Mouse (Mus musculus): ENCODE results near the gene Ppp1r3e.

The Ppp1r3e gene

GRCm38 (mm10) chr14:54877048-54877715 lies at the start of gene Ppp1r3e:
Gene Ppp1r3e (minus strand): TSS chr14:54877550.
- DNase-seq (ENCODE audit: extremely low spot score, low read depth, low spot score): no peak

GRCm38 (mm10) chr14:54926401-54927158 lies 49.2 kb upstream of the Ppp1r3e start:
- DNase-seq (ENCODE audit: extremely low spot score, low read depth, low spot score): no peak

- DNase-seq (ENCODE audit: extremely low spot score, low read depth, low spot score): no peak
Observed at GRCm38 (mm10) chr14:54925349-54926342, 48.3 kb upstream of the Ppp1r3e start, which contains the start of gene Efs. Gene Efs (minus strand): TSS chr14:54926126.

GRCm38 (mm10) chr14:54924641-54925348 lies 47.4 kb upstream of the Ppp1r3e start:
- DNase-seq (ENCODE audit: extremely low spot score, low read depth, low spot score): no peak

- DNase-seq (ENCODE audit: extremely low spot score, low read depth, low spot score): no peak
Observed at GRCm38 (mm10) chr14:54920076-54920685, 42.8 kb upstream of the Ppp1r3e start.

GRCm38 (mm10) chr14:54913343-54913742 lies 36.0 kb upstream of the Ppp1r3e start:
- DNase-seq (ENCODE audit: extremely low spot score, low read depth, low spot score): no peak

- DNase-seq (ENCODE audit: extremely low spot score, low read depth, low spot score): no peak
Observed at GRCm38 (mm10) chr14:54912886-54913285, 35.5 kb upstream of the Ppp1r3e start, which contains the start of gene Slc22a17. Gene Slc22a17 (minus strand): TSS chr14:54913132.

- no peak for DNase-seq (ENCODE audit: extremely low spot score, low read depth, low spot score)
Observed at GRCm38 (mm10) chr14:54912109-54912850, 34.9 kb upstream of the Ppp1r3e start.

GRCm38 (mm10) chr14:54908682-54909081 lies 31.3 kb upstream of the Ppp1r3e start:
- no peak for DNase-seq (ENCODE audit: extremely low spot score, low read depth, low spot score)

- DNase-seq (ENCODE audit: extremely low spot score, low read depth, low spot score): no peak
Observed at GRCm38 (mm10) chr14:54903641-54904040, 26.3 kb upstream of the Ppp1r3e start.

GRCm38 (mm10) chr14:54900383-54900782 lies 23.0 kb upstream of the Ppp1r3e start:
- DNase-seq (ENCODE audit: extremely low spot score, low read depth, low spot score): no peak

- DNase-seq (ENCODE audit: extremely low spot score, low read depth, low spot score): no peak
Observed at GRCm38 (mm10) chr14:54897445-54897844, 20.1 kb upstream of the Ppp1r3e start.

GRCm38 (mm10) chr14:54894296-54895151 lies 17.2 kb upstream of the Ppp1r3e start:
- no peak for DNase-seq (ENCODE audit: extremely low spot score, low read depth, low spot score)

GRCm38 (mm10) chr14:54893651-54894181 lies 16.4 kb upstream of the Ppp1r3e start:
- peak; percentile 99 for DNase-seq (ENCODE audit: extremely low spot score, low read depth, low spot score)

- DNase-seq (ENCODE audit: extremely low spot score, low read depth, low spot score): no peak
Observed at GRCm38 (mm10) chr14:54892200-54892599, 14.8 kb upstream of the Ppp1r3e start, which contains the start of gene Pabpn1. Gene Pabpn1 (plus strand): TSS chr14:54892500.

GRCm38 (mm10) chr14:54885309-54885708 lies 8.0 kb upstream of the Ppp1r3e start:
- DNase-seq (ENCODE audit: extremely low spot score, low read depth, low spot score): no peak

GRCm38 (mm10) chr14:54884022-54884712 lies 6.8 kb upstream of the Ppp1r3e start:
- no peak for DNase-seq (ENCODE audit: extremely low spot score, low read depth, low spot score)

Measured in hindlimb bud, embryonic 11.5 days (tissue).